Mouse (Mus musculus) adipocyte (in vitro differentiated cells): ENCODE data around the gene Zfp420.
"Not testable (repeated sequence)": the region's sequence is repeated elsewhere in the genome, so short reads cannot be mapped to it uniquely, and the experiment has no call there.

ENCODE experiments used
- DNase-seq: peaks from one replicate; pipeline ENCODE4 v3.0.0-alpha.2; 2016; ENCODE audit warnings: low spot score

Gene Zfp420

DNA sequence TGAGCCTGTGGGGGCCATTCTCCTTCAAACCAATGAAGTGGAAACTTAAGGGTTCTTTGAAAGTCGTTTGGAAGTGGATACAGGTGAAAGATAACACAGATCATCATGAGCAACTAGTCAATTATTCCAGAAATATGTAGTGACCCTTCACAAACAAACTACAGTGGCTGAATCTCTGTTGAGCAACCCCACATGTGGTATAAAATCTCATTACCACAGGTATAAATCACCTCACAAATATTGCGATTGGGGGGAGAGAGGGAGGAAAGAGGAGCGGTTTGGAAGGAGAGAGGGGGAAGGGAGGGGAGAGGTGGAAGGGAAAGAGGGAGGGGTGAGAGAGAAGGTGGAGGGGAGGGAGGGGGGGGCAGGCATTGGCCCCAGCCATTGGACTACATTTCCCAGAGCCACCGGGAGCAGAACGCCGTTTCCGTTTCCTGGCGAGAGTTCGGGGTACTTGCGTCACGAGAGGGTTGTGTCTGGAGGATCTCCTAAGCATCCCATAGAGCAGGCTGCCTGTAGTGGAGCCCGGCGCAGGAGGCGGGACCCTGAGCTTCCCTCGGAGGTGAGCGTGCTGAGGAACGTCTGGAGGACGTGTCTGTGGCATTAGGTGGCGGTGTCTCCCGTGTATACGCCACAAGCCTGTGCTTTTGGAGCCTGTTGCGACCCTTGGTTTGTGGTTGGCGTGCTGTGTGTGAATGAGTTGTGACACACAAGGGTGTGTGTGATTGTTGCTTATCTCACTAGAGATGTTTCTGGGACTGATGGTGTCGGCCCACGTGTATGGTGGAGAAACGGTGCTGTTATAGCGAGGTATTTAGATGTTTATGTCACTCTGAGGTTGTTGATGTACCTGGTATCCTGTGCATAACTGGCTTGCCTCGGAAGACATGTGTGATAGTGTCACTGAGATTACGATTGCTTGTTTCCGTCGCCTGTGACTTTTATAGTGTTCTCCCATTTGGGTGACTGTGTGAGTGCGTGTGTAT lies at the start of gene Zfp420:
Gene Zfp420, plus strand, starts transcription at position 448 of the 986 bp plus-strand sequence.
- peak; percentile 88 for DNase-seq

DNA sequence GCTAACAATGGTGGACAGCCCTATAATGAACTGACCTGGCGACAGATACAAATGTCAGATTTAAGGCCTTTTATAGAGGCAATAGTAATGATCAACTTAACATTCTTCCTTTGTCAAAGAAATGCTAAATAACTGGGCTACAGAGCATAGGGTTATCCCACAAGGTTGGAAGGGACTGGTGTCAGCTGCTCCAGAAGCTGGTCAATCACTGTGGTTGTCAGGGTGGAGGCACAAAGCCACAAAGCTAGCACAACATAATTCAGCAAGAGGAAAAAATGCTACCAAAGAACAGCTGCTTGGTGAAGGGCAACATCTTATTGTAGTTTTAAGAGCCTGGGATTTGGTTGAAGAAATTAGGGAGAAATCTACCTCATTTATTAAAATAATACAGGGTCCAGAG lies 47.5 kb upstream of the Zfp420 start:
- DNase-seq: no peak

DNA sequence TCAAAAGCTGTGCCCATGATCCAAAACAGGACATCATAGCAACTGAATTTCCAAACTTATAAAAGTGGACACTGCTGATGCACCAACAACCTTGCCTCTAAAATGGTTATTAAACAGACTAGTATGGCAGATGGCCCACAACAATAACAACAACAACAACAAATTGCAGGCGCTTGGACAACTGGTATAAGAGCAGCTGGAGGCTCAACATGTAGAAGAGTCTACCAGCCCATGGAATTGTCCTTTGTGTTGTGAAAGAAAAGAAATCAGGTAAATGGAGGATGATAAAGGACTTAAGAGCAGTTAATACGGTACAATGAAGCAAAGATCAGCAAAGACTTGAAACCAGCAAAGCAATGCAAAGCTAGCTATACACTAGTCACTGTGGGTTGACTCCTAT lies 45.4 kb upstream of the Zfp420 start:
- DNase-seq: no peak

DNA sequence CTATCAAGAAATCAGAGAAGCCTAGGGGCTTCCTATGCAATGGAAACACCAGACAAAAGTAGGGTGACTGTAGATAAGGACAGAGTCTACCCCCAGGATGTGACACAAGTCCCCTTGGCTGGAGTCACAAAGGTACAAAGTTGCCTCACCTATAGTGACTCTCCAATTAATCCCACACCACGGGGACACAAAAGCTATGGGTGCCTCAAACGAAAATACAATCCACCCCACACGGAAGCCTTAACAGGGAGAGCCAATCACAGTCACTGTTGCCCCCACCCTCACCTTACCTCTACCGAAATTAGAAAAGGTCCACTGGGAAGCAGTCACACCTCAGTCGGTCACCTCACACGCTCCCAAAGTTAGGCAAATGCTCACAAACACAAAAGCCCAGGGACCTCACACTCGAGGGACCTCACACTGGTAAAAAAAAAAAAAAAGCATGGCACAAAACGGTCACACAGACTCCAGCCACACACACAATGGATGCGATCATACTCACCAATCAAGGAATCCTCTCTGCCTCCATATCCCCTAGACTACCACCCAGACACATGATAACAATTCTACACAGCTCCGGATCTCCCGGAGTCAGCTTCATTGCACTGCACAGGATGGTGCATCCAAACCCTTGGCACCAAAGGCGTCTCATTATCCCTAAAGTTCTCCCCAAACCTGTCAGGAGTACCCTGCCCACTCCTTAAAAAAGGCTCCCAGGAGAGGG lies 44.6 kb upstream of the Zfp420 start:
- no peak for DNase-seq

DNA sequence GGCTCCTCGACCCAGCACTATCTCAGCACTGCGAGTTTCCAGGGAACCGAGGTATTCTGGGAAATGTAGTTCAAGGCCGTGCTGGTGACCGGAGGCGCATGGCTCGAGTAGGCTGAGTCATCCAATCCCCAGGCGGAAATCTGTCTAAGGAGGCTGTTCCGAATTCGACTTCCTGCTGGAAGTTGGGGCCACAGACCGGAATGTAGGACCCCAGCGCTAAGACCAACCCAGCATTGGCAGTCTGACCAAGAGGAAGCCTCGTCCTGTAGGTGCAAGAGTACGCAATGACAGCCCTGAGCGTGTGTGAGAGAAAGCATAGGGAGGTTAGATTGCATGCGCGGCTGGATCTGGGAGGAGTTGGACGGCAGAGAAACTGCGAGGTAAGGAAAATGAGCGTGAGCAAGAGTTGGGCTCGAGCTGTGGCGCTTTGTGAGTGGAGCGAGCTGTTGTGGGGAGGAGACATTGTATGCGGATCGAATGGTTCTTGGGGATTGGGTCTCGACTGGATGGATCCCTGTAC lies 43.8 kb upstream of the Zfp420 start, which contains the start of gene Zfp790:
Gene Zfp790, plus strand, starts transcription at position 205 of the 520 bp plus-strand sequence.
- DNase-seq: peak; percentile 88

DNA sequence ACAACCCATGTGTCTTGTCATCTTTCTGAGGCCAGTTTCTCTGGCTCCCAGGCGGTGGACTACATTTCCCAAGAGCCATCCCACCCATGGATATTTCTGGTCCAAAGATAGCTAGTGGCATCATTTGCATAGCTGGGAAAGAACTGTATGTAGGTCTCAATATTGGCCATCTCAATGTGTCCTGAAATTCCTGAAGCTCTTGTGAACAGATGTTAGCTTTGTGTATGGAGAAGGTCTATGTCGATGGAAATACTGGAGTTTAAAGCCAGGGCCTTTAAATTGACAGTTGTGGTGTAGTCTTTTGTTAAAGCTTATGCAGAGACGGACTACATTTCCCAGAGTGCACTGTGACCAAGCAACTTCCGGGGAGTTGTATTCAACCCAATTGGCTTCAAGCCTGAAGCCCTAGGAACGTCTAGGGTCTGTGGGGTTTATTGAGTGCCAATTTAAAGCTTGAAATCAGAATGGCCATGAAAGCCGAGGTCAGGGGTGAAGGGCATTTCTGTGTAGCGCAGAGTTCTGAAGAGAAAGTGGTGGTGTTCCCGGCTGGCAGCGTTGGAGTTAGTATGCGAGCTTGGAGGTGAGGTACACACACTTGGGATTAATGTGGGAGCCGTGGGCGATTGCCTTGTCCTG lies 41.0 kb upstream of the Zfp420 start:
- DNase-seq: peak; percentile 72

DNA sequence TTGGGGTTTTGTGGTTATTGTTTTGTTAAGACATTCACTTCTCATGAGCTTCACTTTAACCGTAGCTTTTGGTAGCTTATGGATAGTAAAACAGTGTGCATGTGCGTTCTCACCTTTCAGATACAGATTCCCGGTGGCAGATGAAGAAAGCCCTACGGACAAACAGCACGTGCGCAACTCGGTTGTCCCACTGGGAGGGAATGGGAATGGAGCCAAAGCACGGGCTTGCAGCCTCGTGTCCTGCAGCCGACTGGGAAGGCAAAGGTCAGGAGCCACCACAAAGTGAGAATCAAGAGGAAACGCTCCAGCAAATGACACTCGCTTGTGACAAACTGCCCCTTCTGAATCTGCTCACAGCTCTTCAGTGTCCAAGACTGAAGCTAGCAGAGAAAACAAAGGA lies 31.8 kb upstream of the Zfp420 start:
- DNase-seq: no peak

DNA sequence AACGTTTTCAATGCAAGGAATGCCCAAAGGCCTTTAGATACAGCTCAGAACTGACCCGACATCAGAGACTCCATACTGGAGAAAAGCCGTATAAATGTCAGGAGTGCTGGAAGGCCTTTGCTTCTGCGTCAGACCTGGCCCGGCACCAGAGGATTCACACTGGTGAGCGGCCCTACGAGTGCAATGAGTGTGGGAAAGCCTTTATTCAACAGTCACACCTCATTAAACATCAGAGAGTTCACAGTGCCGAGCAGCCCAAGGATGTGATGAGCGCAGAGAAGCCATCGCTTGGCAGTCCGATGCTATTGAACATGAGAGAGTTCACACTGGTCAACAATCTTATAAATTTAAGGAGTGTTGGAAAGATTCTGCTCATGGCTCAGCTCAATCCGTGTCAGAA lies 30.0 kb upstream of the Zfp420 start:
- no peak for DNase-seq

DNA sequence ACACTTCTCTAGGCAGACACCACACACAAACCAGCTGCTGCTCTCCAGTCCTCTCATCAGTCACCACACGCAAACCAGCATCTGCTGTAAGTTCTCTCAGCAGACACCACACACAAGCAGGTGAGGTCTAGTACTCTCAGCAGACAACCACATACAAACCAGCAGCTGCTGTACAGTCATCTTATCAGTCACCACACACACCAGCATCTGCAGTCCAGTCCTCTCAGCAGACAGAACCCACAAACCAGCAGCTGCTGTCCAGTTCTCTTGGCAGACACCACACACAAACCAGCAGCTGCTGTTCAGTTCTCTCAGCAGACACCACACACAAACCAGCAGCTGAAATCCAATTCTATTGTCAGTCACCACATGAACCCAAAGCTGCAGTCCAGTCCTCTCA lies 23.0 kb upstream of the Zfp420 start:
- DNase-seq: no peak

DNA sequence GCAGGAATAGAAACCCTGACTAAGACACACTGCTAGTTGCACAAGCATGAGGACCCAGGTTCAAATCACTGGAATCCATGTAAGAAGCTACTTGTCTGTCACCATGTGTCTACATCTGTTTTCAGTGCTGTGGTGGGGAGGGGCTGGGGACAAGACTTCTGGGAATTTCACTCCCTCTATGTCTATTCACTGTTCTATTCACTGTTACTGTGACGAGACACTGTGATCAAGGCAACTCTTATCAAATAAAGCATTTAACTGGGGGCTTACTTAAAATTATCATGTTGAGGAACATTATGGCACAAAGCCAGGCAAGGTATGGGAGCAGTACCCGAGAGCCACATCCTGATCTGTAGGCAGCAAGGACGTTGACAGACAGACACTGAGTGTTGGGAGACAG lies 20.5 kb upstream of the Zfp420 start:
- DNase-seq: no peak

DNA sequence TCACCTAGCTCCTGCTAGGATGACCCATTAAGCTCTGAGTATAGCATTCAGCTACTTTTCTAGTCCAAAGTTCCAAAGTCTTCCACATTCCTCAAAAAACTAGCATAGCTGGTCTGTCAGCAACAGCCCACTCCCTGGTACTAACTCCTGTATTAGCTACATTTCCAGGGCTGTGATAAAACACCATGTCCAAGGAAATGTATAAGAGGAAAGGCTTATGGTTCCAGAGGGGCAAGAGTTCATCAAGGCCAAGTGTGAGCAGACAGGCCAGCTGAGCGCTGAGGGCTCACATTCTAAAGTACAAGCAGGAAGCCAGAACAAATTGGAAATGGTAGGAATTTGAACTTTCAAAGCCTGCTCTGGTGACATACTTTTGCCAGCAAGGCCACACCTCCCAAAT lies 17.7 kb upstream of the Zfp420 start:
- DNase-seq: no peak

DNA sequence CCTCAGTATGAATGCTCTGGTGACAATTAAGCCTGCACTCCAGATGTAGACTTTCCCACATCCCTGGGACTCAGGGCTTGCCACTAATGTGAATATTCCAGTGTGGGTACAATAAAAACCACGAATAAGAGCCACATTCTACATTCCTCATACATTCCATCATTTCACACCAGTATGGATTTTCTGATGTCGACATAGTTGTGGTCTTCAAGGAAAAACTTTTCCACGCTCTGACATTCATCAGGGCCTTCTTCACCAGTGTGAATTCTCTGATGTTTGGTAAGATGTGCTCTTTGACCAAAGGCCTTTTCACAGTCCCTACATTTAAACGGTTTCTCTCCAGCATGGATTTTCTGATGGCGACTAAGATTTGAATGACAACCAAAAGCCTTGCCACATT lies 15.2 kb upstream of the Zfp420 start:
- DNase-seq: no peak

DNA sequence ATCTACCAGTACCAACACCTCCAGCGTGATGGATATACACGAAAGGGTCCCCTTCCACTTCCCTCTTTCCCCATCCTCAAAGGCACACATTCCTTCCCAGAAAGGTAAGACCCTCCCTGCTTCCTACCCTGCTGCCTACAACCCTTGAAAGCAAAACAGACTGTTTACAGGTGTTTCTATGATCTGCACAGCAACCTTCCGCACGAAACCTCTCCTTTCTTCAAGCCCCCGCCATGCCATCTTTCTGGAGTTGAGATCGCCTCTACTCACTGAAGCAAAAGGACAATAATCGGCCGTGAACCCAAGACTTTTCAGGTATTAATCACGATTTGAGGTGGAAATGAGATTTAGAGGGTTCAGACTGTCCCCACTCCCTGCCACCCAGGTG lies 7.0 kb upstream of the Zfp420 start:
- DNase-seq: no peak

DNA sequence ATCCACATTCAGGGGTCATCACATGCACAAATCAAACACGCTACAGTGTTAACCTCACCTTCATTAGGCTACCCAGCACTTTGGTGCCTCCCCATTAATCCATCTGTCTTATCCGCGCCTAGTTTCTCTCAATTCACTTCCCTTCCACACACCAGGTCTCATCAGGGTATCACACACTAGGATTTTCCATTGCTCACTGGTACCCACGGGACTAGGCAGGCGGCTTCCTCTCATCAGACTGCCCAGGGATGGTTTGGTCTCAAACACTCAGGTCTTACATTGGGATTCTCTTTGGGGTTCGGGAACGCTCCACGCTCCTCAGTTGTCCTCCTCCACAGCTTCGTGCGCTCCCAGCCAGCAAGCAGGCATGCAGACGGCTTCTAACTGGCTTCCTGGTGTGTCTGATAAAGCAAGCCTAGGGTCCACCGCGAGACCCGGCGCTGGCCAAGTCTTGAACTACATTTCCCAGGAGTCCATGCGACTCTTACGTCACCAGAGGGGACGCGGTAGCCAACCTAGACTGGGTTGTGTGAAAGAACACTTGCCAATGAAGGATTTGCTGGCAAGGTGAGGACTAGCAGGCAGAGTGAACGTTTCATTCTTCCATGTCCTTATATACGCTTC lies 6.4 kb upstream of the Zfp420 start, which contains the start of gene Zfp940:
Gene Zfp940, minus strand, starts transcription at position 451 of the 624 bp plus-strand sequence.
- peak; percentile 33 for DNase-seq

DNA sequence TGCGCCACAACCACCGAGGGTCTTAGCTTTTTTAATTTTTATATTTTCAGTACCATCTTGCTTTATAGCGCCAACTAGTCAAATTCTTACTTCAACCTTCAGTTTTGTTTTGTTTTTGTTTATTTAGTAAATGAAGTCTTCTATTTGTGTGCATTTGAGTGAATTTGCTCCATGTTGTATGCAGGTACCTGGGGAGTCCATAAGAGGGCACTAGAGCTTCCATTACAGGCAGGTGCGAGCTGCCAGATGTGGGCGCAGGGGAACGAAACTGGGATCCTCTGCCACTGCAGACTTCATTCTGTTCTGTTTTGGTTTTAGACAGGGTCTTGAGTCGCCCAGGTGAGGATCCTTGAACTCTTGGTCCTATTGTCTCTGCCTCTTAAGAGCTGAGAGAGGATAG lies 1.9 kb downstream of the Zfp420 start:
- no peak for DNase-seq

DNA sequence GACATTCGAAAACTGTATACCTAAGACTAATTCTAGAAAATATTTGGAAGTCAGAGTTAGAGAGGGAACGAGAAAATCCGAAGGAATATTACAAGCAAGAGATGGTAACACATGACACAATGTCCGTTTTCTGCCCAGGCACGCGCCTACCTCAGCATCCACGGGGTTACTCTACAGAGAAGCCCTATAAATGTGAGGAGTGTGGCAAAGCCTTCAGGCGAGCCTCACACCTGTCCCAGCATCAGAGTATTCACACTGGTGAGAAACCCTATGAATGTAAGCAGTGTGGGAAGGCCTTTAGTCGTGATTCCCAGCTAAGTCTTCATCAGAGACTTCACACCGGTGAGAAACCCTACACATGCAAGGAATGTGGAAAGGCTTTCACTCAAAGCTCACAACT lies 14.5 kb downstream of the Zfp420 start:
- DNase-seq: no peak

DNA sequence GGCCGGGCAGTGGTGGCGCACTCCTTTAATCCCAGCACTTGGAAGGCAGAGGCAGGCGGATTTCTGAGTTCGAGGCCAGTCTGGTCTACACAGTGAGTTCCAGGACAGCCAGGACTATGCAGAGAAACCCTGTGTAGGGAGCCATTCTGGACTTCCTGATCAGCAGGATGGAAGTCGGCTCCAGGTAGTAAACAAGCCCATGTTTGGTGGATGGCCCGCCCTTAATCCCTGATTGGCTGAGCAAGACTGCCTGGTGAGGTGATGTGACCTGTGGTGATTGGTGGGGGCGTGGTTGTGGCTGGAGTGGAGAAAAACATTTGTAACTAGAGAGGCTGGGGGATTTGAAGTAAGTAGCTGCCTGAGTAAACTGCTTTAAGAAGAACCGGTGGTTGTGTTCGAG lies 17.8 kb downstream of the Zfp420 start:
- not testable (repeated sequence) for DNase-seq

DNA sequence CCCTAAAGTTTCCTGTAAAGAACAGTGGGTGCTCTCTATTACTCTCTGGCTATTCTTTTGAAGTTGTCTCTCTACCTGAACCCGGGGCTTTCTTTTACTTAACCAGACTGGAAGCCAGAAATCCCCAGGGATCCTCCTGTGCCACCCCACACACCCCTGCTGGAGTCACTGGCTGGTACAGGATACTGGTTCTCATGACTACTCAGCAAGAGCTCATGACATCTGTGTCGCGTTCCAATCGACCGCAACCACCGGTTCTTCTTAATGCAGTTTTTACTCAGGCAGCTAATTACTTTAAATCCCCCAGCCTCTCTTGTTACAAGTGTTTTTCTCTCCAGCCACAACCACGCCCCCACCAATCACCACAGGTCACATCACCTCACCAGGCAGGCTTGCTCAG lies 20.3 kb downstream of the Zfp420 start:
- no peak for DNase-seq

DNA sequence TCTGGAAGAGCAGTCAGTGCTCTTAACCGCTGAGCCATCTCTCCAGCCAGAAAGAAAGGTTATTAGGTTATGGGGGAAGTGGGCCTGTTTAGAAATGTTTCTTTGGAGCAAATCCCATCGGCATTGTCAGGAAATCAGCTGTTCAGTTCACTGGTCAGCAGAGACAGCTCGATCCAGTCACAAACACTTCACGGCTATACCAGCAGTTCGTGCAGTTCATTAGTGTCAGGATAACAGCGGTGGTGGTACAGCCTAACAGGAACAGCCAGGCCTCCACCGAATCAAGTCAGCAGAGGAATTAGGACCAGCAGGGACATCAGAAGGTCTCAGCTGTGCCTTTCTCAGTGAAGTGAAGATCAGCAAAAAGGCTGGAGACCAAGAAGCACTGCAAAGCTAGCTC lies 21.1 kb downstream of the Zfp420 start:
- DNase-seq: no peak

DNA sequence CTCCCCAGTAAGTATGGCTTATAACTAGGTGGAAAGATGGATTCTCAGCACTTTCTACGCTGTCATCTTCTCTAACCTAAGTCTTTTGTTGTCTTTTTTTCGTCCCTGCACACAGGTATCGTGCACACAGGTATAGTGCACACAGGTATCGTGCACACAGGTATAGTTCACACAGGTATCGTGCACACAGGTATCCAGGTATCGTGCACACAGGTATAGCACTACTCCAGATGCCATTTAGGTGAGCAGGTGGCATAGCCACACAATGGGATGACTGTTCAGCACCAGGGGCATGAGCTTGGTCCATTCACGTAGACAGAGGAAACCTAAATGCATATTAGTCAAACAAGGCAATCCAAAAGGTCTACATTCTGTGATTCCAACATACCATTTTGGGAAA lies 30.7 kb downstream of the Zfp420 start:
- DNase-seq: no peak

DNA sequence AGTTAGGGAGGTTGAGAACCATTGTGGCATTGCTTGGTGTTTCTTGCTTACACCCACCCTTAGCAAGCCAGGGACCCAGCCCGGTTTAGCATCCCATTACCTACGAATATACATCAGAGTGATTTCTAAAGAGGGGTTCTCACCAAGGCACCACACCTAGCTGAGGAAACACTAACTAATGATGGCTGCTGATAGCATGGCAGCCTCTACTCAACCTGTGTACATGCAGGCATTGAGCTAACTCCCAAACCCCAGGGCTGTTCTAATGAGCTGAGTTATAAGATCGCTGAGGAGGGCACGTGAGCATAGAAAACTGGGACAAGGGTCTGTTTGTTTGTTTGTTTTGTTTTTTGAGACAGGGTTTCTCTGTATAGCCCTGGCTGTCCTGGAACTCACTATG lies 33.0 kb downstream of the Zfp420 start:
- no peak for DNase-seq

DNA sequence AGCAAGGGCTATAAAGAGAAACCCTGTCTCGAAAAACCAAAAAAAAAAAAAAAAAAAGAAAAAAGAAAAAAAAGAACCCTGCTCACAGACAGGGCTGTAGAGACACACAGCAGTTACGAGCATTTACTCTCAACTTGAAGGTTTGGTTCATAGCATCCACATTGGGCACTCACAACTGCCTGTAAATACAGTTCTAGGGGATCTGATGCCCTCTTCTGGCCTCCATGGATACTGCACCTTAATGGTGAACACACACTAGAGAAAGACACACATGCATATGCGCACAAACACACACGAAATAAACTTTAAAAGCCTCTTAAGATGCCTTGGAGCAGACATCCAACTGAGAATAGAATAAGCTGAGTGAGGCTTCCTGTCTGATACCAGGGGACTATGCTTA lies 38.6 kb downstream of the Zfp420 start:
- DNase-seq: no peak
